Mouse (Mus musculus): ENCODE results near the gene Muc20. TPM values are rescaled to one million over a fixed set of nuclear protein-coding genes. Genes with fewer than 3 reads are reported as not detected.

The Muc20 gene
- total RNA-seq, 2 experiments from 2014 or later = not detected

DNA sequence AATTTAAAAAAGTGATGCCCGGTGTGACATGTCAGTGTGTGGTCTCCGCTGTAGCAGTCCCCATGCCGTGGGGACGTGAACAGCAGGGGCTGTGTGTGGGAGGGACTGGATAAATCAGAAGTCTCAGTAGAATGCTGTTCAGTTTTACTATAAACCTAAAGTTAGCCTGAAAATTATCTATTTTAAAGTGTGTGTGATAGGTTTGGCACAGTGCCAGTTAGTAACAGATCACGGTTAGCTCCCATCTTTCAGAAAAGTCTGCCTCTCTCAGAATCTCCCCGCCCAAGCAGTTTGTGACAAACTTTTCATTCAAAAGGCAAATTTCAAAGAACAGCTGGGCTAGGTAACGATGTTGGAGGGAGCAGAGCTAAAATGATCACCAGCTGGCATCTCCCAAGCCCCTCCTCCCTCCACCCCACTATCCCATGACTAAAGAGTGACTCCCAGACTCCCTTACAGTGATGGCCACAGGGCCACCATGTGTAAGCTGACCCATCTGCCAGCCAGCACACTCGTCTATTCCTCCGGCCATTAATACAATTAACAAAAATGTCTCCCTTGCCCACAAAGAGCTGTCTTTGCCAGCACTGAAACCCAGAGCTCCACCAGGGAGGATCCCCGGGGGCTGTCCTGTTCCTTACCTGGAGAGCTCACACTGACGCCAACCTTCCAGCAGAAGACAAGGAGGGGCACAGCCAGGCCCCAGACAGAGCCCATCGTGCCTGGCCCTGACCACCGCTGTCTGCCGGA lies 384 bp downstream of the Muc20 start:
- DNase-seq (ENCODE audit: extremely low spot score in 1 of 2, low spot score in 1 of 2) = no peak

DNA sequence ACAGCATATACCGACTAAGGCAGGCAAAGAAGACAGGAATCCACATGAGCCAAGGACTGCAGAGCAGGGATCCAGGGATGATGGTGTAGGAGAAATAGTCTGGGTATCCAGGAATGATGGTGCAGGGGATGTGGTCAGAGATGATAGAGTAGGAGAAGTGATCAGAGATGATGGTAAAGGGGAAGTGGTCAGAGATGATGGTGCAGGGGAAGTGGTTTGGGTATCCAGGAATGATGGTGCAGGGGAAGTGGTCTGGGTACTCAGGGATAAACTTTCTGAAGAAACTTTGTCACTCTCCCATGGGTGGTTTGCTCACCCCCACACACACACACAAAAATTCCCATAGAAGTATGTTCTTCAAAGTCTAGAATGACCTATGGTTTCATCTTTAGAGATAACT lies 2.1 kb downstream of the Muc20 start:
- no peak for DNase-seq (ENCODE audit: extremely low spot score in 1 of 2, low spot score in 1 of 2)

DNA sequence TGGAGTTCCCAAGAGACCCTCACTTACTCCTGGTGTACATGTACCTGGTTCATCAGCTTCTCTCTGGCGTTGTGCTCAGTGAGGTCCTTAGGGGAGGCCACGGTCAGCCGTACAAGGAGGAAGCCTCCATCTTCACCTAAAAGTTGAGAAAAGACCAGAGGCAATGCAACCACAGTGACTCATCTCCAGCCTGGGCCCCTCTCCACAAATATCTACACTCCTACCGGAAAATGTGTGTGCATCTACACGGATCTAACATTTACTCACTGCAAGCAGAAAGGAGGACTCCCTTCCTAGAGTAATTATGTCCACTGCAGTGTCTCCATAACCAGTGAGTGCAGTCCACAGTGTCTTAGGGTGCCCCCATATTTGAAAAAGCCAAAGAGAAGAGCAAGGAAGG lies 7.2 kb downstream of the Muc20 start:
- no peak for DNase-seq (ENCODE audit: extremely low spot score in 1 of 2, low spot score in 1 of 2)

DNA sequence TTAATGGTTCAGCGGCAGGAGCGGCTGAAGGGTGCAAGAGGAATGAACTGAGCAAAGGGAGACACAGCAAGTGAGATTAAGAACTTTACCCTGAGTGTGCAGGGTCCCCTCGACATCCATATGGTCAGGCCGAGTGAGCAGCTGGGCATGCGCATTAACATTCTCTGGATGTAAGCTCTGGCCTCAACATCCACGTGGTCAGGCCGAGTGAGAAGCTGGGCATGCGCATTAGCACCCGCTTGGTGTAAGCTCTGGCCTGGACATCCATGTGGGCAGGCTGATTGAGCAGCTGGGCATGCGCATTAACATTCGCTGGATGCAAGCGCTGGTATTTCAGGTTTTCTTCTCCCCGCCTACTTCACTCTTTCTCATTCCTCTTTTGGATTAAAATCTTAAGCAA lies 12.4 kb downstream of the Muc20 start:
- DNase-seq (ENCODE audit: extremely low spot score in 1 of 2, low spot score in 1 of 2) = peak in 1 of 2 experiments; percentile 13

DNA sequence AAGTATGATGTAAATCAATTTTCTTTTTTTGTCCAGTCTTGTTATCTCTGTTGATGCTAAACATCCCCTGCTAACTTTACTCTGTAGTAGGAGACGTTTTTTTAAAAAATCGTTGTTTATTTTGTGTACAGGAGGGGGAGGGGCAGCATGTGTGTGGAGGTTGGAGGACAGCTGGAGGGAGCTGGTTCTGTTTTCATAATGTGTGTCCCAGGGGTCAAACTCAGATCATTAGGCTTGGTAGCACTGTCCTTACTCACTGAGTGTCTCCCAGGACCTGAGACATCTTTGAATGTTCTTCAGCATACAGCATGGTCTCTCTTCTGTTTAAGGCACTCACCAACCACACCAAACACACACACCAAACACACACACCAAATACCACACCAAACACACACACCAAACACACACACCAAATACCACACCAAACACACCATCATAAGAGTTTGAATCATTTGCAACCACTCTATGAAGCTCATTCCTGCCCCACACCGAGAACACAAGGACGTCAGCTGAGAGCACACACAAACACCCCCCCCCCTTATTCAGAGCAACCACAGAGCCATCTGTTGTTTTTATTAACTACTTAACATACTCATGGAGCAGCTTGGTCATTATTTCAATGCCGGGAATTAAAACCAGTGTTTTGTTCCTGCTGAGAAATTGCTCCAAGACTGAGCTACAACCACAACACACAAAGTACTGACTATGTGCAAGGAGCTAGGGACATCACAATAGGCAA lies 13.7 kb downstream of the Muc20 start:
- DNase-seq (ENCODE audit: extremely low spot score in 1 of 2, low spot score in 1 of 2) = no peak

DNA sequence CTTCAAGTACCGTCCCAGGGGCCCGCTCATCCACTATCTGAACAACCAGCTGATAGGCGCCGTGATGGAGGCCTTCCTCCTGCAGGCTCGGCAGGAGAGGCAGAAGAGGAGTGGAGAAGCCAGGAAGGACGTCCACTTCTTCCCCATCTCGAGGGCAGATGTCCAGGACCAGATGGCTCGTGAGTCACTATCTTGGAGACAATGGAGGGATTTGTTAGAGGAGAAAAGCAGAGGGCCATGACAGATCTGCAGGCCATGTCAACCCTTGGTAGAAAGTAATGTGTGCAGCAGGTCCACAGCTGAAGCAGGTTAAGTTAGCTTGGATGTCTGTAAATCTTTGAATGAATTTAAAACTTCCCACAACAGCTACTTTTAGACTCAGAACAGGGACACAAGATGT lies 18.3 kb downstream of the Muc20 start:
- no peak for DNase-seq (ENCODE audit: extremely low spot score in 1 of 2, low spot score in 1 of 2)

DNA sequence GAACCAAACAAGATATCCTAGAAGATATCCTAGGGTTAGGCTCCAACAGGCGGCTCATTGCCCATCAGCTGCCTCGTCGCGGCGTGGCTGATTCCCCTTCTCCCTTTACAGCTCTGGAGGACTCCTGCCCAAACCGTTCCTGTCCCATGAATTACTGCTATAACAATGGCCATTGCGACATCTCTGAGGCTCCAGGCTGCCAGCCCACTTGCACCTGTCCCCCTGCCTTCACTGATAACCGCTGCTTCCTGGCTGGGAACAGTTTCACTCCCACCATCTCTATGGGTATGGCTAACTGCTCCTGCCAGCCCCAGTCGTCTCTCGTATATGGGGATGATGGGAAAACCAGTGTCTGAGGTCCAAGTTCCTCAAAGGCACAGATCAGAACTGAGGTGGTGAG lies 20.6 kb downstream of the Muc20 start:
- no peak for DNase-seq (ENCODE audit: extremely low spot score in 1 of 2, low spot score in 1 of 2)

DNA sequence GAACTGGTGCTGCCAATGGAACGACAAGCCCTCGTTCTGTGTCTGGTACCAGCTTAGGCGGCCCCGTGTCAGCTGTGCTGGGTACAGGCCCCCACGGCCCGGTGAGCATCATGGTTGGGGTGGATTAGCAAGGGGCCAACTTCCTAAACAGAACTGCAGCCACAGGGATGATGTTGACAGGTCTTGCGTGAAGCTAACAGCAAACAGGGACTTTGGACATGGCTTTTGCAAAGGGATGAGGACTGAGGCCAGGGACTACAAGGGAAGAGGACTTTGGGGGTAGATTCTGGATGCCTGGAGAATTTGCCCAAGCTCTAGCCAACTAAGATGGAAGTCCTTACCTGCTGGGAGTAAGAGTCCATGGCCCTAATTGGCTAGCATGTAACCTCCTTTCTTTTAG lies 30.3 kb downstream of the Muc20 start:
- DNase-seq (ENCODE audit: extremely low spot score in 1 of 2, low spot score in 1 of 2) = no peak

DNA sequence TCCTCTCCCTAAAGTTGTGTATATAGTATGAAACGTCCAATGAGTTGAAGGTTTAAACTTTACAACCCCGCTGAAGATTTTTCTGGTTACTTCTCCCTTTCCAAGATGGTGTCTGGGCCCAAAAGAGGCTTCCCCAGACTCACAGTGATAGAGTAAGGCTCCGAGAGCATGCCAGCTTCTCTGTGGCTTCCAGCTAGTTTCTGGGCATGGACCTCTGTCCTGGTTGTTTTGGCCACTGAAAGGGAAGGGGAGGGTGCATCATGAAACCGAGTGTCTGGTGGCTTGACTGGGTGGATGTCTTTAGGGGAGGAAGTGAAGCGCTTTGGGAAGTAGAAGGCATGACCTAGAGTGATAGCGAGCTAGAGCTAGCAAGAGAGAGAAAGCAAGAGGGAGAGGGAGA lies 32.3 kb downstream of the Muc20 start:
- no peak for DNase-seq (ENCODE audit: extremely low spot score in 1 of 2, low spot score in 1 of 2)

DNA sequence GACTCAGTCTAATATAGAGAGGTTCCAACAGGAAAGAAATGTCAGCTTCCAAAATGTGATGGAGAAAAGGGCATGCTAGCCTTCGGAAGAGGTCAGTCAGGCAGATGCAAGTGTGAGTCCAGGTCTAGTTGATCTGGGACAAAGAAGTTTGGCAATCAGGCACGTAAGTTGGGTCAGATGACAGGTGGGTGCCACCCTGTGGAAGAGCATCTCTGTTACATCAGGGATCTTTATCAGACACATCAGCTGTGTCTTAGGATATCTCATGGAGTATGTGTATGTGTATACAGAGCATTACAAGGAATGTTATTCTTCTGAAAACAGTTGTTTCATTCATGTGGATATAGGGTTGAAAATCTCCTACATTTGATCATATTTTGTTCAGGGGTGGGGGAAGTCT lies 32.7 kb downstream of the Muc20 start:
- DNase-seq (ENCODE audit: extremely low spot score in 1 of 2, low spot score in 1 of 2) = no peak

DNA sequence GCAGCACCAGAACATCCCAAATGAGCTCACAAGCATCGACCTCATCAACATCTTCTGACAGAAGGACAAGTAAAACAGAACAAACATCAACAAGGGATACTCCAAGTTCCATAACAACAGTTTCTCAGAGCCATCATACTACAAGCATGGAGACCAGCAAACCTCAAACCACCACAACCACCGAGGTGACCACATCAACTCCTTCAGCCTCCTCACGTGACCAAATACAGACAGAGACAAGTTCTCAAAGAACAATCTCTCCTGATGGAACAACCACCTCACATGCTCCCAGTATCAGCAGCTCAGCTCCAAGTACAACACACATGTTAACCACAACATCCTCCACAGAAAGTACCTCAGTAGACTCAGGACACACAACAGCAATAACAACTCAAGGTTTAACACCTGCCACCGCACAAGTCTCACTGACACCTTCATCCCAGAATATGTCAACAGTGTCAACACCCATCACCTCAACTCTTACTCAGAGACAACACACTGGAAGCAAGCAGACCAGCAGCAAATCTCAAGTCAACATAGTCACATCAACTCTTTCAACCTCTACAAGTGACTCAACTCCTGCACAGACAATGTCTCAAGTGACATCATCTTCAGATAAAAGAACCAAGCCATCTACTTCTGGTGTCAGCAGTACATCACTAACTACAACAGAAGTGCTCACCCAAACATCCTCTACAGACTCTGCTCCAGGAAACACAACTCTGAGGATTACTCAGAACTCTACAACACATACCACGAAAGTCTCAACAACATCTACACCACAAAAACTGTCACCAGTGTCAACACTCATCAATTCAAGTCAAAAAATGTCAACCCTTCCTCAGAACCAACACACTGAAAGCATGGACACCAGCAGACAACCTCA lies 46.8 kb downstream of the Muc20 start:
- no peak for DNase-seq (ENCODE audit: extremely low spot score in 1 of 2, low spot score in 1 of 2)

DNA sequence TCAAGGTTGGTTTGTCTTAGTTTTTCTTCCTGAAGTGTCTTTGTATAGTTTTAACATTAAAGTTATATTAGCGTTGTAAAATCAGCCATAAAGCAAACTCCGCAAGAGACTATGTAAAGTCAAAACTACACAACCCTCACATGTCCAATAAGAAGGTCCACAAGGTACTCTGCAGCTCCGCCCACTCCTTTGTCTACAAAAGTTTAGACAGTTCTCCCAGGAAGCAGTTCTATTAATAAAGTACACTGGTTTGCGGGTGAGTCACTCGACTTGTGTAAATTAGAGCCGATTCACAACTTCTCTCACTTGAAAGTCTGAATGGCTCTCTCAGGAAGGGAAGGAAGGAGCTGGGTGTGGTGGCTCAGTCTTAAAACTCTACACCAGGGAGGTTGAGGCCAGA lies 51.4 kb downstream of the Muc20 start:
- DNase-seq (ENCODE audit: extremely low spot score in 1 of 2, low spot score in 1 of 2) = no peak

DNA sequence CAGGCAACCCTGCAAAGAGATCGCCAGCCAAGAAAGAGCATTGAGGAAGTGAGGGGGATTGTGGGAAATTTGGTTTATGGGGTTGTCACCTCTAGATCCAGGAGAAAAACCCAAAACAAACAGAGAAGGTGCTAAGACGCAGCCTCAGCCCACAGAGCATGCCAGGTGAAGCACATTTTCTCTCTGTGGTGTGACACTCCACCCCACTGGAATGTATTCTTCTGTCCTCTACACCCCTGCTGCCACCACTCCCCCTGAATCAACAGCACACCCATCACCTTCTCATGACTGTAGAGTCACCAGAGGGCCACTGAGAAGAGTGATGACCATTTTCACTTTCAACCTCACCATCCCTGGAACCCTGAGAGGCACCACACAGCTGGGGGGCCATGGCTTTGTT lies 54.5 kb downstream of the Muc20 start:
- no peak for DNase-seq (ENCODE audit: extremely low spot score in 1 of 2, low spot score in 1 of 2)

DNA sequence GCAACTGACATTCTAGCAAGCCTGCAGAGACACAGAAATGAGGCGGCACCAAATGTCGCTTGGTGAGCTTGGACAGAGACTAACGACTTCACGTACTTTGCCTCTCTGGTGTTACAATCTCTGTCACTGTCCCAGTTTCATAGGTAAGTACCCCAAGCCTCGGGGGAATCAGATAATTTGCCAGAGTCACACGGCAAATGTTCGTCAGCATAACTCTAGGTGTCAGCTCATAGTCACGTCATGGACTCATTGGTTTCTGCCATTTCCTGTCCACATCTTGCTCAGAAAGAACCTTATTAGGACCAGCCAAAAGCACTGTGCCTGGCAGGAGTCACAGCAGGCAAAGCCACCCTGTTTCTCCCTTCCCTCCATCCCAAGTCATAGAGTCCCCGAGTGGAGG lies 55.9 kb downstream of the Muc20 start:
- no peak for DNase-seq (ENCODE audit: extremely low spot score in 1 of 2, low spot score in 1 of 2)

DNA sequence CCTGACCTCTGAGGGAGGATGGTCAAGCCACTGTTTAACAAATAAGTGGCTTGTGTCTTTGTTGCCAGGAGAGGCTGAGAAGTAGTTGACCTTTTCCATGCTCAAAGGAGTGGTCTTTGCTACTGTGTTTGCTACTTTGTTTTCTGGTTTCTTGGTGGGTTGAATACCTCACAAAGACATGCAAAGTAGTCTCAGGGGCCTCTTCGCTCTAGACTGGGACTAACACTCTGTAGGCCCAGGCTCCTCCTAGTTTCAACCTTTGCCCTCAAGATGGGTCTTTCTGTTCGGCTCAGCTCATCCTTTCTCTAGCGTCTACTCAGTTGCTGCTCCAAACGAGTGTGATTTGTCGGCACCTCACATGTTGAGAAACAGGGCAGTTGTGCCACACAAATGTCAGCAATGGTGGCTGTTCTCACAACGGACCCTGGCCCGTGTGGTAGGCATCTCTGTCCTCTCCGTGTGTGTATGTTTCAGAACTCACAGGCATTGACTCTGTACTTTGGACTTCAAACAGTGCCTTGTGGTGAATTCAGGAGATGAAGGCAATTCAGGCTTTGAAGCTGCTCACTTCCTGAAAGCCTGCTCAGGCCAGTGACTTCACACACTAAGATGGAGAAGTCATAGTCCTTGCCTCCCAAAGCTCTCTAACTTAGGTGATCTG lies 57.1 kb downstream of the Muc20 start:
- no peak for DNase-seq (ENCODE audit: extremely low spot score in 1 of 2, low spot score in 1 of 2)

DNA sequence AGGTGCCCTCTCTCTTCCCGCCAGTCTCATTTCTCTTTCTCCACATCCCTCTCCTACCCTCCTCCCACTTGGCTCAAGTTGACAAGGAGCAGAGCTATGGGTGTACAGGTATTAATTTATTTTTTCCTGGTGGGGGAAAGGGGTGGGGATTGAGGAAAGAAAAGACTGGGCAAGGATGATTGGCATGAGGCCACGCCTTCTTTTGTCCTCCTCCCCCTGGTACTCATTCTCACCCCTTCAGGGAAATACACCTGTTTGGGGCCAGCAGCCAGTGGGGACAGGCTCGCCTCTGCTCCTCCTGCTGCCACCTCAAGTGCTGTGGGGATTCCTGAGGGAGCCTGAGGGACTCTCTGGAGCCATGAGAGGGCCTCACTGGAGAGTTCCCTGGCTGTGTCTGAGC lies 61.2 kb downstream of the Muc20 start:
- no peak for DNase-seq (ENCODE audit: extremely low spot score in 1 of 2, low spot score in 1 of 2)

DNA sequence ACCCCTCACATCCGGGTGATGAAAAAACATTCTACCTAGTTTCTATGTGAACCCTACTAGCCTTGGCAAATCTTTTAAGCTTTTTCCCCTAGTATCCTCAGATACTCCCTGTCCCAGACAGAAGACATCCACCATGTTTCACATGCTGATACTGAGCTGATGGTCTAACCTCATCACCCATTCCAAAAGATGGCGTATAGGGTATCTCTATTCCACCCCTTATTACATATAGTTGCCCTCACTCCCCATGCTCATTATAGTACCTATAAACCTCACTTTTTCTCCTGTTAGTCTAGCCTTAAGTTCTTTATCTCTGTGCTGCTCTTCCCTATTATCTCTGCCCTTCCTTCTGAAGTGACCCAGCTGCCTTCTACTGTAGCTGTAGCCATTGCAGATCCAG lies 61.6 kb downstream of the Muc20 start, which contains the start of gene Muc4:
TSS of gene Muc4 (plus strand) at position 301 of the 400 bp plus-strand sequence.
- no peak for DNase-seq (ENCODE audit: extremely low spot score in 1 of 2, low spot score in 1 of 2)

DNA sequence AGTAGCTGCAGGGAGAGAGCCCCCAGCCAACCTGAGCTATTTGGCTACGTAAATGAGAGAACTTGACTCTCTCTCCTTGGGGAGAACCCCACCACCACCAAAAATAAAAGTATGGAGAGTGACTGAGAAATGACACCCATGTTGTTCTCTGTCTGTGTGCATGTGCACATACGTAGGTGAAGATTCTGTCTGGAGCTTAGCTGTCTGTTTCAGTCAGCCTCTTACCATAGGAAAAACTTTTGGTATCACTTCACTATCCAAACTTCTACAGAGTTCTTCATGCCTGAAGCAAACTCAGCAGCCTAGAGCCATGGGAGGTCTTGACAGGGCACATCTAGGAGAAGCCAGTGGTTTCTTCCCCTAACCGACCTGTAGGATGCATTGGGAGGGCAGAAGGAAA lies 64.0 kb downstream of the Muc20 start:
- DNase-seq (ENCODE audit: extremely low spot score in 1 of 2, low spot score in 1 of 2) = no peak

DNA sequence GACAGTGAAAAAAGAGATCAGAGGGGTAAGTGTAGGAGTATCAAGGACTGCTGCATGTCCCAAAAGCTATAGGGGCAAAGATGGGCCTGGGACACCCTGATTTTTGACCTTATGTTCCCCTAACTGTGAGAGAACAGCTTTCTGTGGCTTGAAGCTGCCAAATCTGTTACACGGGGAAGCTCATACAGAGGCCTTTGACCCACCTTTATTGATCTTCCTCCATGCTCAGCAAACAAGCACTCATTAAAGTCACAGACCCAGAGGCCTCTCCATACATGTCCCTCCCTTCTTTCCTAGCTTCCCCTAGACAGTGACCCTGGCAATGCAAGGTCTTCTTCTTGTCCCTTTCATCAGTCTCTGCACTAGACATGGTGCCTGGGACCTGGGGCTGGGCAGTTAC lies 68.5 kb downstream of the Muc20 start:
- DNase-seq (ENCODE audit: extremely low spot score in 1 of 2, low spot score in 1 of 2) = no peak

DNA sequence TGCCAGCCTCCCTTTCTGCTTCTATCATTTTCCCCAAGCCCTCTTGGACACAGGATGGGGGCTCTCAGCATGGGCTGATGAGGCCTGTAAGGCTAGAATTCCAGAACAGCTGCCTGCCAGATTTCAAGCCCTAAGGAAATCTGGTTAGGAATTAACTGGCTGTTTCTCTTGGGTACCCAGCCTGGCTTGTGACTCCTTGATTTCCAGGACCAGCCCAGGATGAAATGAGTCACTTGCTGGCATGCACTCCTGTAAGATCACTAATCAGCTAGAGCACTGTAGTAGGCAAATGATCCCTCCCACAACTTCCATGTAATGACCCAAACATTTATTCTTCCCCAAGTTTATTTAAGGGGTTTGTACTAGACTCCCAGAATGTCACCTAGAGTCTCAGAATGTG lies 69.0 kb downstream of the Muc20 start:
- no peak for DNase-seq (ENCODE audit: extremely low spot score in 1 of 2, low spot score in 1 of 2)

All from layer of hippocampus, postnatal 25 days (tissue).